Mouse (Mus musculus): Measurements from ENCODE around the gene Slc23a4.

GRCm38 (mm10) chr6:34919146-34919545 is 69.1 kb downstream of the Slc23a4 start:
- TF ChIP-seq CTCF (IDR thresholded peaks at IDR 0.05) (no peak), POLR2A (IDR thresholded peaks at IDR 0.05; ENCODE audit: insufficient read depth, low read depth, low read length) (no peak)
